Mouse (Mus musculus) forebrain, embryonic 15.5 days (tissue): ENCODE data around the gene Mt3. TPM values are rescaled to one million over a fixed set of nuclear protein-coding genes. Genes with fewer than 3 reads are reported as not detected.
"Not testable (repeated sequence)": the region's sequence is repeated elsewhere in the genome, so short reads cannot be mapped to it uniquely, and the experiment has no call there.

Source experiments
- ATAC-seq: fragments of 200-750 bp; cut with Nextera tagmentation; replicated peaks from 2 replicates; pipeline ENCODE4 v1.8.0; 2017; ENCODE audit warnings: mild to moderate bottlenecking, moderate TSS enrichment, moderate library complexity
- H3K27ac ChIP-seq: fragments of 300-500 bp; sonication (generic); replicated peaks from 2 replicates; pipeline ENCODE4 v1.5.1; 2015; ENCODE audit warnings: mild to moderate bottlenecking, inconsistent platforms
- H3K27me3 ChIP-seq: fragments of 300-500 bp; sonication (generic); 2 replicates; pipeline ENCODE4 v1.6.1; 2015; ENCODE audit warnings: inconsistent platforms
- H3K36me3 ChIP-seq: fragments of 300-500 bp; sonication (generic); 2 replicates; pipeline ENCODE4 v1.6.1; 2015; ENCODE audit warnings: mild to moderate bottlenecking, inconsistent platforms
- H3K4me1 ChIP-seq: fragments of 300-500 bp; sonication (generic); 2 replicates; pipeline ENCODE4 v1.6.1; 2015; ENCODE audit warnings: inconsistent platforms
- H3K4me2 ChIP-seq: fragments of 300-500 bp; sonication (generic); replicated peaks from 2 replicates; pipeline ENCODE4 v1.6.1; 2015; ENCODE audit warnings: mild to moderate bottlenecking, inconsistent platforms
- H3K4me3 ChIP-seq: fragments of 300-500 bp; sonication (generic); 2 replicates; pipeline ENCODE4 v1.5.1; 2015; ENCODE audit warnings: mild to moderate bottlenecking, inconsistent platforms
- H3K9ac ChIP-seq: fragments of 300-500 bp; sonication (generic); replicated peaks from 2 replicates; pipeline ENCODE4 v1.6.1; 2015; ENCODE audit warnings: mild to moderate bottlenecking, inconsistent platforms
- H3K9me3 ChIP-seq: fragments of 300-500 bp; sonication (generic); 2 replicates; pipeline ENCODE4 v1.6.1; 2016; ENCODE audit warnings: inconsistent platforms
- WGBS: fragments of 180-500 bp; shearing (Covaris S2); methylation state at CpG from one replicate; pipeline ENCODE4 v1.1.7; 2015; ENCODE audit warnings: mixed read lengths; 5-methylcytosine and 5-hydroxymethylcytosine counted together
- polyA plus RNA-seq: library from polyadenylated mRNA; unstranded; fragments of >200 nt; fragmentation: Nextera tagmentation; extraction: Ambion mirVana; gene quantifications from 2 replicates; pipeline ENCODE4 v1.2.1, GENCODE M21; 2015

Gene Mt3
- polyA plus RNA-seq, 1 experiment from 2014 or later = 258 TPM

DNA sequence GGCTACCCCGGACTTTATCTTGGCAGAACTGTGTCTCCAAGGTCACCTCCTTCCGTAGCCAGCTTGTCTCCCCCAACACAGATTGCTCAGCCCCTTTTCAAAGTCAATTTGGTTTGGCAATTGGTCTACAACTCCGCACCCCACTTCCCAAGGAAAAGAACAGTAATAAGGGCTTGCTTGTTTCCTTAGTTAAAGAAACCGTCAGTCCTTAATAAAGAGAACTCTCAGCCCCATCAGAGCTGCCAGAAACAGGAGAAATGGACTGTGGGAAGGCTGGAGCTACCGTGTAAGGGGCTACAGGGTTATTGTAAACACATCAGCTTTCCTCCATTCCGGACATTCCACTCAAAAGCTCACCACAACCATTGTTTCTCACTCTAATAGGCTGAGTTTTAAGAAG lies 2.1 kb downstream of the Mt3 start:
- Histone ChIP-seq H3K36me3 (no peaks in the 10 kb centered on the region), H3K27me3 (no peaks in the 10 kb centered on the region), H3K27ac (peak overlapping the region; percentile 83), H3K4me2 (peak overlapping the region; percentile 84), H3K4me3 (peak overlapping the region; percentile 49; the same call in 1 of the 2 replicates), H3K9me3 (no peaks in the 10 kb centered on the region), H3K9ac (no peak overlapping the region), H3K4me1 (peaks cover 26% of the 10 kb centered on the region)
- ATAC-seq = peak; percentile 57
- 8% methylated on average over 6 of the region's 6 CpGs for WGBS

DNA sequence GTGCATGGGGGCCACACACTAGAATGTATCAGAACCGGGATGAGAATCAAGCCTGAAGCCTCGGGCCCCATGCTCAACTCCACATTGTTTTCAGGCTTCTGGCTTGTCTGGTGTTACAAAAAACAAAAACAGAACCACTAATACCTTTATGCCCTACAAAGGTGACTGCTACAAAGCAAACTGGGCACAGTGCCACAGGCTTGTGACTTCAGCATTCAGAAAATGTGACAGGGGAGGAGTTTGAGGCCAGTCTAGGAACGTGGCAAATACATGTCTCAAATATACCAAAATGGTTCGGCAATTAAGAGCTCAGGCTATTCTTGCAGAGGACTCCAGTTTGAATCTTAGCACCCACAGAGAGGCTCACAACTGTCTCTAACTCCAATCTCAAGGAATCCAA lies 3.7 kb downstream of the Mt3 start:
- Histone ChIP-seq H3K4me1 (peaks cover 26% of the 10 kb centered on the region), H3K9ac (no peak overlapping the region), H3K9me3 (no peaks in the 10 kb centered on the region), H3K36me3 (no peaks in the 10 kb centered on the region), H3K27me3 (no peaks in the 10 kb centered on the region), H3K4me3 (no peak overlapping the region), H3K27ac (0 out of 2 replicates have a peak overlapping the region, but pooled peaks have one; percentile 83), H3K4me2 (no peak overlapping the region)
- no peak for ATAC-seq
- WGBS = 40% methylated on average over 4 of the region's 4 CpGs

DNA sequence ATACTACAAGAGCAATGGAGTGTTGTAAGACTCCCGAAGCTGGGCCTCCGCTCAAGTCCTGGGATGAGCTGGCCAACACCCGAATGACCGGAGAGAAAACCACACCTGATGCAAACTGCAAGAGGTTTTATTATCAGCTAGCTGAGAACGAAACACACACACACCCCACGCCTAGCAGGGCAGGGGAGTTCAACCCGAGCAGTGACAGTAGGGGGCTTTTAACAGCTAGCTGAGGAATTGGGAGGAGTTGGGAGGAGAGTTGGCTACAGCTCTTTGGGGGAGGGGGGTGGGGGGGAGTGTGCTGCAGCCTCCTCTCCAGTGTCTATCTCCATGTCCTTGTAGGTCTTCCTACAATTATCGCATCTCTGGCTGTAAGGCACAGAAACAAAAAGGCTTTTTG lies 13.4 kb downstream of the Mt3 start:
- H3K27me3 ChIP-seq, H3K36me3 ChIP-seq, H3K27ac ChIP-seq, H3K4me3 ChIP-seq, H3K4me1 ChIP-seq, ATAC-seq, H3K4me2 ChIP-seq, H3K9ac ChIP-seq, H3K9me3 ChIP-seq: not testable (repeated sequence)
- WGBS = 76% methylated on average over 8 of the region's 8 CpGs

DNA sequence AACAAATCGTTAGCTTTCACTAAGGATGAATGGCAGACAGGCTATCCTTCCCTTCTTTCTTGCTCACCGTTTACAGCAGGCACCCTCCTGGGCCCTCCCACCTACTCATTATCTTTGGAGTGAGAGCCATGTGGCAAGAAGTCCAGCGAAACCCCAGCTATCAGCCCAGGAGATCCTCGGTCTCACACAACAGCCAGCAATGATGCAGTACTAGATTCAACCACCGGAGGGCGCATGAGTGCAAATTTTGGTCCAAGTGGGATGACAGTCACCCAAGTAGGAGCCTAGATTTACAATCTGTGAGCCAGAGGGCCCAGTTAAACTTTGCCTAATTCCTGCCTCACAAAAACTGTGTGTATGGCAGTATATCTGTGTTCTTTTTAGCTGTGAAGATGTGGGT lies 14.8 kb downstream of the Mt3 start:
- under 1% methylated on average over 6 of the region's 6 CpGs for WGBS
- Histone ChIP-seq H3K36me3 (no peaks in the 10 kb centered on the region), H3K27ac (no peak overlapping the region), H3K27me3 (peaks cover 12% of the 10 kb centered on the region), H3K4me2 (peak overlapping the region; percentile 11), H3K4me1 (peaks cover 8% of the 10 kb centered on the region), H3K9ac (no peak overlapping the region; the same call in 1 of the 2 replicates), H3K9me3 (no peaks in the 10 kb centered on the region), H3K4me3 (no peak overlapping the region)
- ATAC-seq = 0 out of 2 replicates have a peak, but pooled peaks have one; percentile 60

DNA sequence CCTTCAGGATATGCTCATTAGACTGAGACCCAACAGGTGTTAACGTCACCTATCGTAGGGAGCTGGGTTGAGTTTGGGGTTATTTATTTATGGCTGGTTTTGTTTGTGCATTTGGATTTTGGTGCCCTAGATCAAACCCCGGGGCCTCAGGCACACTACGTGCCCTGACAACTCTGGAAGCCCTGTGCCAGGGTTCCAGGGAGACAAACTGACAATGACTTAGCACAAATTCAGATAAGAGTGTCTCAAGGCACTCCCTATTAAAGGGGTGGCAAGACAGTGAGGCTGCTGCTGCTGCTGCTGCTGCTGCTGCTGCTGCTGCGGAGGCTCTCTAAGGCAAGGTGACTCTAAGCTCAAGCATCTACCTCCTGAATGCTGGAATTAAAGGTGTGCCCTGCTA lies 17.1 kb downstream of the Mt3 start:
- peaks cover 33% of the 10 kb centered on the region for H3K27me3 ChIP-seq
- no peak for ATAC-seq
- H3K27ac ChIP-seq = no peak overlapping the region
- no peaks in the 10 kb centered on the region for H3K36me3 ChIP-seq
- no peak overlapping the region for H3K4me3 ChIP-seq
- H3K4me2 ChIP-seq = no peak overlapping the region
- H3K4me1 ChIP-seq = peaks cover 21% of the 10 kb centered on the region
- WGBS = 87% methylated on average over 5 of the region's 5 CpGs
- no peak overlapping the region for H3K9ac ChIP-seq
- no peaks in the 10 kb centered on the region for H3K9me3 ChIP-seq

DNA sequence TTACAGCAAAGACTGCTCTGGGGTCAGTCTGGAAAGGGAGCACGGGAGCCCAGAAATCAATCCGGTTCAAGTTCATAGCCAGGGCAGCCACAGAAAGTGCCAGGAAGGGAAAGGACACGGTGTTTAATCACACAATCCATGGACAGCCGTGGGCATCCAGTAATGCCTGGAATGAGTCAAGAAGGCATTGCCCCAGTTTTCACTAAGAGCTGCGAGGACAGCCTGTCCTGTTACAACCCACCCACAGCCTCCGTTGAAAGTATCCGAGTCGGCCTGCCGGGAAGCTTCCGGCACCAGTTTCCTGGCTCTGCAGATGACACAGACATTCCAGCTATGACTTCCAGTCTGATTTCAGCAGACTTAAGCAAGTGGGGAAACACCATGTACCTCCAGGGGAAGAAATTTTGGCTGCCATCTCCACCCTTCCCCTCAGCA lies 18.9 kb downstream of the Mt3 start:
- Histone ChIP-seq H3K36me3 (no peaks in the 10 kb centered on the region), H3K27me3 (peaks cover 37% of the 10 kb centered on the region), H3K4me1 (peaks cover 21% of the 10 kb centered on the region), H3K9me3 (no peaks in the 10 kb centered on the region), H3K4me2 (peak overlapping the region; percentile 98; the same call in 1 of the 2 replicates), H3K9ac (no peak overlapping the region), H3K4me3 (peak overlapping the region; percentile 50; the same call in 1 of the 2 replicates), H3K27ac (no peak overlapping the region)
- WGBS = 55% methylated on average over 10 of the region's 10 CpGs
- no peak for ATAC-seq

DNA sequence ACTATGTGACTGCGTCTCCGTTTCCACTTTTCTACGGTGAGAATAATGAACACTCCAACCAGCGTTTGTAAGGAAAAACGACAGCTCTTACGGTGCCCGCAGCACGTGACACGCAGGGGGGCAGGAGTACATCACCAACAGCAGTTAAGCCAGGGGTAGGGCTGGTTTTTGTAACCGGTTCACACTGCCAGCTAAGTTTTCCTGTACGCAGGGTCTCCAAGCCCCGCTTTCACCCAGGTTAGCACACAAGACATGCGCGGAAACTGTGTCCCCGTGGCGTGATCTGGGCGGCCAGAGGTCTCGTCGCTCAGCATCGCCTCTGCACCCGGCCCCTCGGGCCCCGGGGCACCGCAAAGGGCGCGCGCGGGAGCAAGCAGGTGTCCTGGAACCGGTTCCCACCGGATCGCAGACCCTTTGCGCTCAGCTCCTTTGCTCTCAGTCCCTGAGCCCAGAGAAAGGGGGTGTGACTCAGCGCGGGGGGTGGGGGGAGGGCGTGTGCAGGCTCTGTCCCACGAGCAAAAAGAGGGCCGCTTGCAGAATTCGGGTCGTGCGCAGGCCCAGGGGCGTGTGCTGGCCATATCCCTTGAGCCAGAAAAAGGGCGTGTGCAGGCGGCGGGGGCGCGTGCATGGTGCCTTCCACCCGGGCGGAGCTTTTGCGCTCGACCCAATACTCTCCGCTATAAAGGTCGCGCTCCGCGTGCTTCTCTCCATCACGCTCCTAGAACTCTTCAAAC lies 19.8 kb downstream of the Mt3 start, which contains the start of gene Mt2:
Mt2 (plus strand) TSS at position 590 of the 734 bp plus-strand sequence.
- no peaks in the 10 kb centered on the region for H3K9me3 ChIP-seq
- peak within 1 kb of the TSS; percentile 98 for H3K4me2 ChIP-seq
- H3K36me3 ChIP-seq = no peaks in the 10 kb centered on the region
- peak within 1 kb of the TSS; percentile 50 for H3K4me3 ChIP-seq
- peak; percentile 65 for ATAC-seq
- under 1% methylated on average over 55 of the region's 56 CpGs for WGBS
- peaks cover 37% of the 10 kb centered on the region for H3K27me3 ChIP-seq
- no peak within 1 kb of the TSS for H3K27ac ChIP-seq
- peak within 1 kb of the TSS; percentile 46 for H3K9ac ChIP-seq
- peaks cover 21% of the 10 kb centered on the region for H3K4me1 ChIP-seq

DNA sequence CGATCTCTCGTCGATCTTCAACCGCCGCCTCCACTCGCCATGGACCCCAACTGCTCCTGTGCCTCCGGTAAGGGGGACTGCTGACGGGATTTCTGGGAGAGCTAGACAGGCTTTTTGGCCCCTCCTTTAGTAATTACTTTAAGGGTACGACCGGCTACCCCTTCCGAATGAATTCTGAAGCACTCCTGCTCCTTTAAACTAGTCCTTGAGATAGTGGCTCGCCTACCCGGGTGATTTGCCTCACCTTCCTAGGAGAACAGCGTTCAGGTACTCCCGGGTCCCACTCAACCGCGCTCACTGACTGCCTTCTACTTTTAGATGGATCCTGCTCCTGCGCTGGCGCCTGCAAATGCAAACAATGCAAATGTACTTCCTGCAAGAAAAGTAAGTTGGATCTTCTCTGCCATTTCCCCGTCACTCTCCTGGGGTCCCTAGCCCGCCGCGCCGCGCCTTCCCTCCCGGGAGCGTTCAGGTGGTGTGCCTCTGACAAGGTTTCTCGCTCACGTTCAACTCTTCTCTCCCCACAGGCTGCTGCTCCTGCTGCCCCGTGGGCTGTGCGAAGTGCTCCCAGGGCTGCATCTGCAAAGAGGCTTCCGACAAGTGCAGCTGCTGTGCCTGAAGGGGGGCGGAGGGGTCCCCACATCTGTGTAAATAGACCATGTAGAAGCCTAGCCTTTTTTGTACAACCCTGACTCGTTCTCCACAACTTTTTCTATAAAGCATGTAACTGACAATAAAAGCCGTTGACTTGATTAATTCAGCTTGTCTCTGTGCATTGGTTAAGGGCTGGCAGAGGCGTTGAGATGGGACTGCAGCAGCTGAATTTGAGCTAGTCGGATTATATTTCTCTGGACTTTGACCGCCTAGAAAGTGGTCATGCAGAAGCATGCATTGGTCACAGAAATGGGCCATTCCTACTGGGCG lies 20.7 kb downstream of the Mt3 start:
- 2% methylated on average over 39 of the region's 39 CpGs for WGBS
- ATAC-seq = peak; percentile 47; the same call in 1 of the 2 replicates

DNA sequence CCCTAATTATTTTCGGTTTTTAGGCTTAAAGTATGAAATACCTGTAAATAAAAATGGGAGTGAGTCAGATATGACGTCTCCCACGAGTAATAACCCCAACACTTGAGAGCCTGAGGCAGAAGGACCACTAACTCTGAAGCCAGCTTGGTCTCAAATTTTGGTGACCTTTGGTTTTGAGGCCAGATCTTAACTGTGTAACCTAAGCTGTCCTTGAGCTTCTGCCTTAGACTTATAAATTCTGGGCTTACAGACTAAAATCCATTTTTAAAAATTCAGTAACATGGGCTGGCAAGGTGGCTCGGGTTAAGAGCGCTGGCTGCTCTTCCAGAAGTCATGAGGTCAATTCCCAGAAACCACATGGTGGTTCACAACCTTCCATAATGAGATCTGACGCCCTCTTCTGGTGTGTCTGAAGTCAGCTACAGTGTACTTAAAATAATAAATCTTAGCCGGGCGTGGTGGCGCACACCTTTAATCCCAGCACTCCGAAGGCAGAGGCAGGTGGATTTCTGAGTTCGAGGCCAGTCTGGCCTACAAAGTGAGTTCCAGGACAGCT lies 21.5 kb downstream of the Mt3 start:
- no peak for ATAC-seq
- peak overlapping the region; percentile 98; the same call in 1 of the 2 replicates for H3K4me2 ChIP-seq
- H3K27me3 ChIP-seq = peaks cover 37% of the 10 kb centered on the region
- no peaks in the 10 kb centered on the region for H3K36me3 ChIP-seq
- H3K4me3 ChIP-seq = no peak overlapping the region
- 60% methylated on average over 11 of the region's 11 CpGs for WGBS
- no peaks in the 10 kb centered on the region for H3K9me3 ChIP-seq
- no peak overlapping the region for H3K9ac ChIP-seq
- peaks cover 25% of the 10 kb centered on the region for H3K4me1 ChIP-seq
- no peak overlapping the region for H3K27ac ChIP-seq

More for the DNA sequence above, 20.7 kb downstream of the Mt3 start:
- H3K36me3 ChIP-seq = no peaks in the 10 kb centered on the region
- peaks cover 21% of the 10 kb centered on the region for H3K4me1 ChIP-seq
- peaks cover 37% of the 10 kb centered on the region for H3K27me3 ChIP-seq
- H3K9ac ChIP-seq = peak overlapping the region; percentile 46
- H3K27ac ChIP-seq = no peak overlapping the region
- H3K4me3 ChIP-seq = peak overlapping the region; percentile 50
- no peaks in the 10 kb centered on the region for H3K9me3 ChIP-seq
- H3K4me2 ChIP-seq = peak overlapping the region; percentile 98

DNA sequence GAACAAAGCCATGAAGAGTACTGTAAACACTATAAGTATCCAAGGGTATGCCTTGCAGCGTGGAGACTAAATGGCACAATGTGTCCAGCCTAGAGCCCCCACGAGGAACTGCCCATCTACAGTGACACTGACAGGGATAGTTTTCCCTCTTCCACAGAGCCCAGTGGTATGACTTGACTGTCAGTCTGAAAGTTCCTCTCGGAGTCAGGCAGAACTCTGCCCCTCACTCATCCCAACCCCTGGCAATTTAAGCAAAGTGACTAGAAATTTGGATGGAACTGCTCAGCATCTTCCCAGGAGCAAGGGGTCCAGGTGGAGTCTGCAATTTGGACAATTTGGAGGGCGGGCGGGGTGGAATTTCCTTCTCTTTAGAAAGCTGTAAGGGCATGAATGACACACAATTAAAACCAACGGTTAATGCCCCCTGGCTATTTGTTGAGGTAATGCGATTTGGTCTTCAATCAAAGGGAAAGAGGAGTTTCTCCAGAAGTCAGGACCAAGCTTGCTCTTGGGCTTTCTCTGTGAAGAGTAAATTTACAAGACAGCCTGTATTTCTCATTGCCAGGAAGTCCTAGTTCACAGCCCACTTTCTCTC lies 22.3 kb downstream of the Mt3 start:
- H3K9ac ChIP-seq = no peak overlapping the region
- no peak overlapping the region for H3K4me3 ChIP-seq
- H3K9me3 ChIP-seq = no peaks in the 10 kb centered on the region
- no peak overlapping the region for H3K4me2 ChIP-seq
- peaks cover 40% of the 10 kb centered on the region for H3K27me3 ChIP-seq
- ATAC-seq = no peak
- H3K4me1 ChIP-seq = peaks cover 33% of the 10 kb centered on the region
- H3K36me3 ChIP-seq = no peaks in the 10 kb centered on the region
- H3K27ac ChIP-seq = no peak overlapping the region
- WGBS = 18% methylated on average over 7 of the region's 7 CpGs

DNA sequence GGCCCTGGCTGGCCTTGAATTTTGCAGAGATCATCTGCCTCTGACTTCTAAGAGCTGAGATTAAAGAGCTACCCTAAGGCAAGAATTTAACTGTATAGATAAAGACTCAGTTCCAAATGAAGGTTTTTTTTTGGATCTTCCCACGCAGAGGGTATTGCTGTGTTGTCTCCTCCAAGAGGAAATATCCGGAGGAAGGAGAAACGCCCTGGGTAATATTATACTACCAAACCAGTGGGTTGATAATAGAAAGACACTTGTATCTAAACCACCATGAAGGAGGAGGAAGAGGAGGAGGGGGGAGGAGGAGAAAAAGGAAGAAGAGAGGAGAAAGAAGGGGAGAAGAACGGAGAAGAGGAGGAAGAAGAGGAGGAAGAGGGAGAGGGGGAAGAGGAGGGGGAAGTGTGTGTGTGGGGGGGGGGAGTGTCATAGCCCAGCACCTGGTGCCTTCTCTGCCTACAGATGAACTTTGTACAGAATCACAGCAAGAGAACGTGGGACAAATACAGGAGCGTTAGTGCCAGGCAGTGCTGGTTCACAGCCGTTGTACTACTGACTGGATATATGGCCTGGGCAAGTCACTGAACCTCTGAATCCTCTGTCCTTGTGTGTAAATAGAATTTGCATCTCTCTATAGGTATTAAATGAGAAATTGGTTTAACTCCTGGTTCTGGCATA lies 25.4 kb downstream of the Mt3 start:
- Histone ChIP-seq H3K4me3 (no peak overlapping the region), H3K9ac (no peak overlapping the region), H3K27ac (no peak overlapping the region), H3K27me3 (peaks cover 43% of the 10 kb centered on the region), H3K9me3 (no peaks in the 10 kb centered on the region), H3K4me2 (no peak overlapping the region), H3K4me1 (peaks cover 25% of the 10 kb centered on the region), H3K36me3 (no peaks in the 10 kb centered on the region)
- 65% methylated on average over 7 of the region's 7 CpGs for WGBS
- ATAC-seq = no peak
